Mouse (Mus musculus): ENCODE measurements around the gene Pcbp3. TPM values are rescaled to one million over a fixed set of nuclear protein-coding genes. Genes with fewer than 3 reads are reported as not detected.

The Pcbp3 gene
- polyA plus RNA-seq, 1 experiment from 2014 or later: 53.2 TPM

DNA sequence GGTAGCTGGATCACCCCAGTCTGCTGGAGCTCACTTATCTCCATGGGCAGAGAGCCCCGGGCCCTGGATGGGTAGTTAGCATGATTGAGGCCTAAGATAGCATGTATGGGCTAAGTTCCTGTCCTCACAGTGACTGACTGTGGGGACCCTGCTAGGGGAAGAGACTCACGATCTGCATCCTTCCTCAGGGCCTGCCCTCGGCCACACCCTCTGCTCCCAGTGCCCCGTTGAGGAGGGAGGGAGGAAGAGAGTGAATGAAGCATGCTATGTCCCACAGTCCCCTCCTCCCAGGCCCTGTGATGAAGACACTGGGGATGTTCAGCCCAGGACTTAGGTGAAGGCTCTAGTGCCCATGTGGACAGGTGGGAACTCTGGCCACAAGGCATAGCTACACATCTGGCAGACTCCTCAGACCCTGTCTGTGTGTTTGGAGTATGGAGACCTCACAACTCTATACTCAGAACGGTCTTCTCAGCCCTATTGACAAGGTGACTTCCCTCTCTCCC, 237.4 kb downstream of the Pcbp3 start:
- Histone ChIP-seq H3K9ac (replicated peaks; ENCODE audit: low read length) (no peak overlapping the region), H3K4me3 (ENCODE audit: low read length) (peak overlapping the region; percentile 2; the same call in 1 of the 2 replicates), H3K27ac (ENCODE audit: low read length) (no peak overlapping the region), H3K9me3 (ENCODE audit: low read length) (no peaks in the 10 kb centered on the region), H3K4me1 (ENCODE audit: insufficient read depth, low read length) (peaks cover 3% of the 10 kb centered on the region; the same call in 1 of the 2 replicates), H3K36me3 (ENCODE audit: insufficient read depth, low read length) (no peaks in the 10 kb centered on the region), H3K27me3 (ENCODE audit: insufficient read depth, low read length) (no peaks in the 10 kb centered on the region), H3K4me2 (replicated peaks; ENCODE audit: low read depth, low read length) (peak overlapping the region; percentile 50)
- ATAC-seq (ENCODE audit: low FRiP score, low TSS enrichment): no peak
- 50% methylated on average over 5 of the region's 5 CpGs for WGBS

GRCm38 (mm10) chr10:76722751-76723450, 238.8 kb downstream of the Pcbp3 start:
- WGBS: 83% methylated on average over 18 of the region's 18 CpGs
- H3K4me3 ChIP-seq (ENCODE audit: low read length): no peak overlapping the region
- H3K9ac ChIP-seq (replicated peaks; ENCODE audit: low read length): no peak overlapping the region
- H3K27me3 ChIP-seq (ENCODE audit: insufficient read depth, low read length): no peaks in the 10 kb centered on the region
- H3K36me3 ChIP-seq (ENCODE audit: insufficient read depth, low read length): no peaks in the 10 kb centered on the region; the same call in 1 of the 2 replicates
- H3K4me2 ChIP-seq (replicated peaks; ENCODE audit: low read depth, low read length): no peak overlapping the region
- no peaks in the 10 kb centered on the region for H3K9me3 ChIP-seq (ENCODE audit: low read length)
- no peaks in the 10 kb centered on the region for H3K4me1 ChIP-seq (ENCODE audit: insufficient read depth, low read length)
- no peak for ATAC-seq (ENCODE audit: low FRiP score, low TSS enrichment)
- H3K27ac ChIP-seq (ENCODE audit: low read length): no peak overlapping the region

DNA sequence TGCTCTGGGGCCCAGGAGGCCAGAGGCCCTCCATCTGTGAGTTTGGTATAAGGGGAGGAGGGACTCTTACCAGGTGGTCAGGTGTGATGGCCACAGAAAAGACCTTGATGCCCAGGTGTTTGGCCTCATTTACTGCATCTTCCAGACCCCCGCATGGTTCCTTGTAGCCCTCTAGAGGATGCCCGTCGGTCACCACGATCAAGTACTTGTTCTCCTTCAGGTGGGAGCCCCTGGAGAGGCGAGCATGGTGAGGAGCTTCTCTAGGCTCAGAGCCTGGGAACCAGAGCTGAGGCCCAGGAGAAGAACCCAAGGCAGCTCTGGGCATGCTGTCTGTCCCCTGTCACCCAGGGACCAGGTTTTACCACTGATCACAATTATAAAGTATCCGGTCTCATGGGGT, 239.9 kb downstream of the Pcbp3 start:
- Histone ChIP-seq H3K27me3 (ENCODE audit: insufficient read depth, low read length) (no peaks in the 10 kb centered on the region), H3K9me3 (ENCODE audit: low read length) (no peaks in the 10 kb centered on the region), H3K9ac (replicated peaks; ENCODE audit: low read length) (no peak overlapping the region), H3K36me3 (ENCODE audit: insufficient read depth, low read length) (peaks cover 5% of the 10 kb centered on the region; the same call in 1 of the 2 replicates), H3K4me1 (ENCODE audit: insufficient read depth, low read length) (no peaks in the 10 kb centered on the region), H3K4me2 (replicated peaks; ENCODE audit: low read depth, low read length) (no peak overlapping the region), H3K27ac (ENCODE audit: low read length) (no peak overlapping the region), H3K4me3 (ENCODE audit: low read length) (no peak overlapping the region)
- WGBS: 92% methylated on average over 6 of the region's 6 CpGs
- ATAC-seq (ENCODE audit: low FRiP score, low TSS enrichment): no peak

GRCm38 (mm10) chr10:76721216-76721615, 240.5 kb downstream of the Pcbp3 start:
- H3K4me3 ChIP-seq (ENCODE audit: low read length): no peak overlapping the region
- no peak for ATAC-seq (ENCODE audit: low FRiP score, low TSS enrichment)
- H3K4me1 ChIP-seq (ENCODE audit: insufficient read depth, low read length): no peaks in the 10 kb centered on the region
- H3K9me3 ChIP-seq (ENCODE audit: low read length): no peaks in the 10 kb centered on the region
- H3K27me3 ChIP-seq (ENCODE audit: insufficient read depth, low read length): no peaks in the 10 kb centered on the region
- peaks cover 8% of the 10 kb centered on the region; the same call in 1 of the 2 replicates for H3K36me3 ChIP-seq (ENCODE audit: insufficient read depth, low read length)
- H3K4me2 ChIP-seq (replicated peaks; ENCODE audit: low read depth, low read length): no peak overlapping the region
- WGBS: 90% methylated on average over 11 of the region's 11 CpGs
- H3K27ac ChIP-seq (ENCODE audit: low read length): no peak overlapping the region
- no peak overlapping the region for H3K9ac ChIP-seq (replicated peaks; ENCODE audit: low read length)

GRCm38 (mm10) chr10:76717631-76718030, 244.1 kb downstream of the Pcbp3 start:
- 89% methylated on average over 4 of the region's 4 CpGs for WGBS
- no peak overlapping the region for H3K9ac ChIP-seq (replicated peaks; ENCODE audit: low read length)
- H3K4me1 ChIP-seq (ENCODE audit: insufficient read depth, low read length): no peaks in the 10 kb centered on the region
- H3K9me3 ChIP-seq (ENCODE audit: low read length): no peaks in the 10 kb centered on the region
- H3K4me2 ChIP-seq (replicated peaks; ENCODE audit: low read depth, low read length): no peak overlapping the region
- no peaks in the 10 kb centered on the region for H3K27me3 ChIP-seq (ENCODE audit: insufficient read depth, low read length)
- peaks cover 9% of the 10 kb centered on the region for H3K36me3 ChIP-seq (ENCODE audit: insufficient read depth, low read length)
- no peak overlapping the region for H3K27ac ChIP-seq (ENCODE audit: low read length)
- ATAC-seq (ENCODE audit: low FRiP score, low TSS enrichment): no peak
- H3K4me3 ChIP-seq (ENCODE audit: low read length): no peak overlapping the region

DNA sequence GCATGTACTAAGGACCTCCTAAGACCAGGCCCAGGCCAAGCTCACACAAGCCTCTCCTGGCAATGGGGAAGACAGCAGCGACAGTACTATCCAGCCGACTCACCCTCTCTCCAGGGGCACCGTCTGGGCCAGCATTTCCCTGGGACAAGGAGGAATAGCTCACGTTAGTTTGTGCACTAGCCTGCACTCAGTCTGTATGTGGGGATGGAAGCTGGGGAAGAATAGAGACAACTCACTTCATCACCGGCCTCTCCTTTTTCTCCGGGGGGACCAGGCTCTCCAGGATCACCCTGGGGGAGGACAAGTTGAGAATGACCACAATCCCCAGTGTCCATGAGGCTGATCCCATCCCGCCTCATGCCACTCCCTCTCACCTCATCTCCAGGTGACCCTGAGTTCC, 244.7 kb downstream of the Pcbp3 start:
- WGBS: 93% methylated on average over 7 of the region's 7 CpGs
- H3K9me3 ChIP-seq (ENCODE audit: low read length): no peaks in the 10 kb centered on the region
- peaks cover 10% of the 10 kb centered on the region for H3K36me3 ChIP-seq (ENCODE audit: insufficient read depth, low read length)
- no peaks in the 10 kb centered on the region for H3K27me3 ChIP-seq (ENCODE audit: insufficient read depth, low read length)
- no peak overlapping the region for H3K27ac ChIP-seq (ENCODE audit: low read length)
- no peak overlapping the region for H3K9ac ChIP-seq (replicated peaks; ENCODE audit: low read length)
- no peaks in the 10 kb centered on the region for H3K4me1 ChIP-seq (ENCODE audit: insufficient read depth, low read length)
- no peak overlapping the region for H3K4me3 ChIP-seq (ENCODE audit: low read length)
- H3K4me2 ChIP-seq (replicated peaks; ENCODE audit: low read depth, low read length): no peak overlapping the region
- ATAC-seq (ENCODE audit: low FRiP score, low TSS enrichment): no peak

GRCm38 (mm10) chr10:76714303-76714702, 247.4 kb downstream of the Pcbp3 start:
- H3K27ac ChIP-seq (ENCODE audit: low read length): no peak overlapping the region
- ATAC-seq (ENCODE audit: low FRiP score, low TSS enrichment): no peak
- 84% methylated on average over 7 of the region's 7 CpGs for whole genome bisulfite sequencing
- no peaks in the 10 kb centered on the region for H3K27me3 ChIP-seq (ENCODE audit: insufficient read depth, low read length)
- H3K9me3 ChIP-seq (ENCODE audit: low read length): no peaks in the 10 kb centered on the region
- no peak overlapping the region for H3K4me3 ChIP-seq (ENCODE audit: low read length)
- no peak overlapping the region for H3K9ac ChIP-seq (replicated peaks; ENCODE audit: low read length)
- no peaks in the 10 kb centered on the region for H3K4me1 ChIP-seq (ENCODE audit: insufficient read depth, low read length)
- H3K4me2 ChIP-seq (replicated peaks; ENCODE audit: low read depth, low read length): no peak overlapping the region
- H3K36me3 ChIP-seq (ENCODE audit: insufficient read depth, low read length): peaks cover 24% of the 10 kb centered on the region

DNA sequence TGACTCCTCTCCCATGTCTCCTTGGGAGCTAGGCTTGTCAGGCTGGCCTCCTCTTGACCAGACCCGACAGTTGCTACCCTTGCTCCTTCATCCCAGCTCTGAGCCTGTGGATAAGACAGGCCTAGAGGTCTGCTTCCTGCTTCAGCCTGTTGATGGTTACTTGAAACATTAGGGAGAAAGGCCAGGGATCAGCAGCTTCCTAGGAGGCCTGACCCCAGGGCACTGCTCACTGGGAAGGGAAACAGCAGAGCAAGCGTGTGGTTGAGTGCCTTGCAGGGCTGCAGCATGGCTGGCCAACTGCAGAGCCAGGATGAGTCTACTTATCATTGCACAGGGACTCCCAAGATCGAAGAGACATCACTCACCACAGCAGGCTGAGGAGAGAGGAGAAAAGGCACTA, 249.2 kb downstream of the Pcbp3 start:
- Histone ChIP-seq H3K4me1 (ENCODE audit: insufficient read depth, low read length) (no peaks in the 10 kb centered on the region), H3K4me3 (ENCODE audit: low read length) (no peak overlapping the region), H3K27me3 (ENCODE audit: insufficient read depth, low read length) (no peaks in the 10 kb centered on the region), H3K9me3 (ENCODE audit: low read length) (no peaks in the 10 kb centered on the region), H3K9ac (replicated peaks; ENCODE audit: low read length) (no peak overlapping the region), H3K27ac (ENCODE audit: low read length) (no peak overlapping the region), H3K4me2 (replicated peaks; ENCODE audit: low read depth, low read length) (no peak overlapping the region), H3K36me3 (ENCODE audit: insufficient read depth, low read length) (peaks cover 25% of the 10 kb centered on the region)
- WGBS: 80% methylated on average over 3 of the region's 3 CpGs
- no peak for ATAC-seq (ENCODE audit: low FRiP score, low TSS enrichment)

Measured in kidney, embryonic 16.5 days (tissue).